In genomic region chr8:22134078-22134749, GRCm38 (mm10) we compare ENCODE assay signal across 16 mouse cellular contexts. TPM values are rescaled to one million over a fixed set of nuclear protein-coding genes. Genes with fewer than 3 reads are reported as not detected.
DNase-seq lines count a peak whose midpoint lies in the region; ATAC-seq and TF ChIP-seq lines count a peak whose summit lies in the region.
"Had no signal": no experiment of that assay in that cellular context is flagged by ENCODE, and none has a peak within 500 bp of the region (broad histone marks: within the 10 kb centered on the region; RNA-seq: fewer than 3 reads in every experiment).

No protein-coding gene starts in this region.

- H3K9ac ChIP-seq in intestine, embryonic 15.5 days: no peak overlapping the region
- H3K9ac ChIP-seq in intestine, postnatal 0 days (ENCODE audit: low read depth, low read length): no peak overlapping the region
- H3K9ac ChIP-seq in liver, embryonic 15.5 days: no peak overlapping the region; the same call in 1 of the 2 replicates
- H3K9ac ChIP-seq in midbrain, embryonic 11.5 days (ENCODE audit: low read length): no peak overlapping the region
- H3K9ac ChIP-seq: hindbrain, embryonic 15.5 days had no signal

- DNase-seq in MEL-GATA-1-ER (ENCODE audit: extremely low read depth, low read depth): peak; percentile 38
- DNase-seq in c-Kit-positive CD71-positive TER-119-positive erythroid progenitor cells, embryonic 14.5 days (ENCODE audit: low spot score): peak; percentile 35
- no peak for DNase-seq in midbrain, embryonic 11.5 days (ENCODE audit: low spot score, missing footprints)
- no peak for DNase-seq in embryo, embryonic 10 days (ENCODE audit: low spot score)
- DNase-seq: cerebellum, adult 8-10 months; layer of hippocampus, postnatal 36 days; right cerebral cortex, postnatal 14 days; thymus, postnatal 25 days had no signal

- no peaks in the 10 kb centered on the region for H3K36me3 ChIP-seq in intestine, embryonic 15.5 days
- 0 out of 2 replicates have a peak, but pooled peaks cover 2% of the 10 kb centered on the region for H3K36me3 ChIP-seq in intestine, postnatal 0 days (ENCODE audit: control insufficient read depth, insufficient read depth)
- H3K36me3 ChIP-seq in liver, embryonic 15.5 days (replicated peaks): 0 out of 2 replicates have a peak, but pooled peaks cover 11% of the 10 kb centered on the region
- no peaks in the 10 kb centered on the region; the same call in 1 of the 2 replicates for H3K36me3 ChIP-seq in midbrain, embryonic 11.5 days (ENCODE audit: control insufficient read depth, insufficient read depth, low read length)

- peak; percentile 58; the same call in 1 of the 2 replicates for ATAC-seq in intestine, embryonic 15.5 days
- no peak for ATAC-seq in intestine, postnatal 0 days
- ATAC-seq in liver, embryonic 15.5 days (ENCODE audit: insufficient read depth): peak; percentile 100
- no peak for ATAC-seq in midbrain, embryonic 11.5 days (ENCODE audit: low FRiP score)
- ATAC-seq: CD4-positive, CD25-positive, alpha-beta regulatory T cell, adult 4 months had no signal

- no peaks in the 10 kb centered on the region for H3K9me3 ChIP-seq in intestine, embryonic 15.5 days
- no peaks in the 10 kb centered on the region for H3K9me3 ChIP-seq in intestine, postnatal 0 days (ENCODE audit: control insufficient read depth)
- H3K9me3 ChIP-seq in liver, embryonic 15.5 days (replicated peaks): no peaks in the 10 kb centered on the region
- H3K9me3 ChIP-seq in midbrain, embryonic 11.5 days (ENCODE audit: control insufficient read depth, low read length): no peaks in the 10 kb centered on the region
- H3K9me3 ChIP-seq: hindbrain, embryonic 15.5 days; limb, embryonic 10.5 days; midbrain, embryonic 10.5 days had no signal

- WGBS in intestine, embryonic 15.5 days: 92% methylated on average over 7 of the region's 7 CpGs
- 94% methylated on average over 7 of the region's 7 CpGs for WGBS in intestine, postnatal 0 days
- WGBS in liver, embryonic 15.5 days (ENCODE audit: insufficient replicate concordance): 41% methylated on average over 7 of the region's 7 CpGs
- WGBS in midbrain, embryonic 11.5 days: 88% methylated on average over 7 of the region's 7 CpGs

- no peak overlapping the region for H3K4me2 ChIP-seq in intestine, embryonic 15.5 days (replicated peaks)
- no peak overlapping the region for H3K4me2 ChIP-seq in intestine, postnatal 0 days (replicated peaks; ENCODE audit: low read depth)
- H3K4me2 ChIP-seq in liver, embryonic 15.5 days: peak overlapping the region; percentile 49
- no peak overlapping the region for H3K4me2 ChIP-seq in midbrain, embryonic 11.5 days
- H3K4me2 ChIP-seq: hindbrain, embryonic 15.5 days had no signal

- no peak overlapping the region for H3K27ac ChIP-seq in intestine, embryonic 15.5 days
- no peak overlapping the region for H3K27ac ChIP-seq in intestine, postnatal 0 days (ENCODE audit: low read depth, low read length)
- peak overlapping the region; percentile 88 for H3K27ac ChIP-seq in liver, embryonic 15.5 days (replicated peaks)
- H3K27ac ChIP-seq in midbrain, embryonic 11.5 days (ENCODE audit: low read depth, low read length): no peak overlapping the region
- H3K27ac ChIP-seq: hindbrain, embryonic 15.5 days; kidney, postnatal 0 days; limb, embryonic 10.5 days; midbrain, embryonic 10.5 days had no signal

- no peaks in the 10 kb centered on the region; the same call in 1 of the 2 replicates for H3K4me1 ChIP-seq in intestine, embryonic 15.5 days (replicated peaks)
- no peaks in the 10 kb centered on the region for H3K4me1 ChIP-seq in intestine, postnatal 0 days (replicated peaks; ENCODE audit: control insufficient read depth, insufficient read depth, low read length)
- peaks cover 30% of the 10 kb centered on the region for H3K4me1 ChIP-seq in liver, embryonic 15.5 days (replicated peaks)
- no peaks in the 10 kb centered on the region for H3K4me1 ChIP-seq in midbrain, embryonic 11.5 days (ENCODE audit: control insufficient read depth, insufficient read depth, low read length)
- H3K4me1 ChIP-seq: hindbrain, embryonic 15.5 days; limb, embryonic 10.5 days; midbrain, embryonic 10.5 days had no signal

- H3K27me3 ChIP-seq in intestine, embryonic 15.5 days (replicated peaks): no peaks in the 10 kb centered on the region
- H3K27me3 ChIP-seq in intestine, postnatal 0 days (replicated peaks; ENCODE audit: control insufficient read depth, insufficient read depth, low read length): no peaks in the 10 kb centered on the region
- no peaks in the 10 kb centered on the region for H3K27me3 ChIP-seq in liver, embryonic 15.5 days
- H3K27me3 ChIP-seq in midbrain, embryonic 11.5 days (ENCODE audit: control insufficient read depth, insufficient read depth, low read length): no peaks in the 10 kb centered on the region
- H3K27me3 ChIP-seq: hindbrain, embryonic 15.5 days had no signal

- no peak for TF ChIP-seq CTCF in intestine, postnatal 0 days (IDR thresholded peaks at IDR 0.05; ENCODE audit: low read depth)

- H3K4me3 ChIP-seq in intestine, embryonic 15.5 days (replicated peaks): no peak overlapping the region
- no peak overlapping the region for H3K4me3 ChIP-seq in intestine, postnatal 0 days (ENCODE audit: low read depth, low read length)
- H3K4me3 ChIP-seq in liver, embryonic 15.5 days (replicated peaks): peak overlapping the region; percentile 3; the same call in 1 of the 2 replicates
- H3K4me3 ChIP-seq in midbrain, embryonic 11.5 days (ENCODE audit: low read depth, low read length): no peak overlapping the region
- H3K4me3 ChIP-seq: hindbrain, embryonic 15.5 days; limb, embryonic 10.5 days; midbrain, embryonic 10.5 days had no signal

RNA-seq across cellular contexts. Expression of gene Nek5, which starts 9.4 kb away (rescaled TPM):
- 0.26 and 0.32 TPM in 2 replicates for polyA plus RNA-seq in intestine, embryonic 15.5 days (2015; fragmentation: Nextera tagmentation; extraction: Ambion mirVana)
- 0.14 and 0.21 TPM in 2 replicates for polyA plus RNA-seq in intestine, postnatal 0 days (2015; fragmentation: Nextera tagmentation; extraction: Ambion mirVana)
- polyA plus RNA-seq in liver, embryonic 15.5 days (2015; fragmentation: Nextera tagmentation; extraction: Ambion mirVana): 0.08 TPM in 2 replicates
- polyA plus RNA-seq in midbrain, embryonic 11.5 days (2014; fragmentation: Nextera tagmentation; extraction: Ambion mirVana): 0.16 TPM in 1 of 2 replicates, not detected in the other
- polyA plus RNA-seq: CD4-positive, CD25-positive, alpha-beta regulatory T cell, adult 4 months; limb, embryonic 10.5 days had no signal

RNA-seq across cellular contexts. Expression of gene Nek3, which starts 32.0 kb away (rescaled TPM):
- 4.6 and 5.0 TPM in 2 replicates for polyA plus RNA-seq in intestine, embryonic 15.5 days (2015; fragmentation: Nextera tagmentation; extraction: Ambion mirVana)
- polyA plus RNA-seq in intestine, postnatal 0 days (2015; fragmentation: Nextera tagmentation; extraction: Ambion mirVana): 5.2 and 5.5 TPM in 2 replicates
- 1.4 and 1.5 TPM in 2 replicates for polyA plus RNA-seq in liver, embryonic 15.5 days (2015; fragmentation: Nextera tagmentation; extraction: Ambion mirVana)
- 8.6 and 8.9 TPM in 2 replicates for polyA plus RNA-seq in midbrain, embryonic 11.5 days (2014; fragmentation: Nextera tagmentation; extraction: Ambion mirVana)

RNA-seq across cellular contexts. Expression of gene Ckap2, which starts 51.4 kb away (rescaled TPM):
- 34.0 and 40.7 TPM in 2 replicates for polyA plus RNA-seq in intestine, embryonic 15.5 days (2015; fragmentation: Nextera tagmentation; extraction: Ambion mirVana)
- polyA plus RNA-seq in intestine, postnatal 0 days (2015; fragmentation: Nextera tagmentation; extraction: Ambion mirVana): 12.0 and 12.9 TPM in 2 replicates
- 20.1 and 21.5 TPM in 2 replicates for polyA plus RNA-seq in liver, embryonic 15.5 days (2015; fragmentation: Nextera tagmentation; extraction: Ambion mirVana)
- polyA plus RNA-seq in midbrain, embryonic 11.5 days (2014; fragmentation: Nextera tagmentation; extraction: Ambion mirVana): 74.0 and 77.1 TPM in 2 replicates

RNA-seq across cellular contexts. Expression of gene Vps36, which starts 58.4 kb away (rescaled TPM):
- polyA plus RNA-seq in intestine, embryonic 15.5 days (2015; fragmentation: Nextera tagmentation; extraction: Ambion mirVana): 34.6 and 37.1 TPM in 2 replicates
- 21.7 and 24.0 TPM in 2 replicates for polyA plus RNA-seq in intestine, postnatal 0 days (2015; fragmentation: Nextera tagmentation; extraction: Ambion mirVana)
- 7.0 and 7.6 TPM in 2 replicates for polyA plus RNA-seq in liver, embryonic 15.5 days (2015; fragmentation: Nextera tagmentation; extraction: Ambion mirVana)
- polyA plus RNA-seq in midbrain, embryonic 11.5 days (2014; fragmentation: Nextera tagmentation; extraction: Ambion mirVana): 43.6 and 43.7 TPM in 2 replicates

Comparison
In these comparisons a context has a peak if more than half of its experiments do, and no peak if none do; other contexts are left out.
1. ATAC-seq: peak in intestine, embryonic 15.5 days (single experiment) and liver, embryonic 15.5 days (single experiment); none in intestine, postnatal 0 days (single experiment) and midbrain, embryonic 11.5 days (single experiment).
2. DNase-seq: peak in MEL-GATA-1-ER (single experiment) and c-Kit-positive CD71-positive TER-119-positive erythroid progenitor cells, embryonic 14.5 days (single experiment); none in midbrain, embryonic 11.5 days (single experiment) and embryo, embryonic 10 days (single experiment).